Mouse (Mus musculus) heart, adult 9 months (tissue): ENCODE measurements around the gene Cldn24.
A peak's percentile ranks its signal among the peaks of the same experiment; 100 is the strongest.

Source experiments
- DNase-seq, 2 experiments: peaks; one replicate each; pipeline ENCODE4 v3.0.0; 2022; ENCODE audit warnings: low spot score in 2 of 2

Cldn24 gene

DNA sequence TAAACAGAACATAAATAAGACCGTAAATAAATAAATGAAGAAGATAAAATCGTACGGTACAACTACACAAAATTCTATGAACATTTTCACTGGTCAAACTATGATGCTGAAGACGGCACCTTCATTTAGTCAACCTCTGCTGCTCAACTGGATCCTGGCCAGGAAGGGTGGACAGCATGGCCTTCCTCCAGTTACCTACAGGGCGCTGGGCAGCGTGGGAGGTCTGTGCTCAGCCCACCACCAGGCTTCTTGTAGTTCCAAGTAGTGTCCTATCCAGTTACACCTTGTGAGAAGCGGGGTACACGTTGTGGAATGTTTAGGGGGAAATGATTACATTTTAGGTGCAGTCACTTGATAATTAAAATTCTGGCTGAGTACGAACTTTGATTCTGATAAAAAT is 5.0 kb downstream of the Cldn24 start:
- no peak for DNase-seq

DNA sequence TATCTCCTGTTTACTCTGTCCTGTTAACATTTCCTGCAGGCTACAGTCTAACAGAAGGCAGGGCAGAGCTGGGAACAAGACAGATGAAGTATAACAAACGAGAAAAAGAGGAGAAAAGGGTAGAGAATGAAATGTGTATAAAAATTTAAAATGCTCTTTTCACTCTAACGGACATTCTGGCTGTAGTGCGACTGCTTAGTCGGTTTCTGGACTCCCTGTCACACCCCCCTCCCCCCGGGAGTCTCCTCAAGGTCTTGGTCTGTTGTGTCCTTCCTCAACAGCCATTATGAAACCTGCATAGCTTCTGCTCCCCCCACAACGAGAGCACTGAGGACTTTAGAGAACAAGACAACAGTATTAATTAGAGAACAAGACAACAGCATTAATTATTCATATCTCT is 10.7 kb downstream of the Cldn24 start:
- no peak for DNase-seq

DNA sequence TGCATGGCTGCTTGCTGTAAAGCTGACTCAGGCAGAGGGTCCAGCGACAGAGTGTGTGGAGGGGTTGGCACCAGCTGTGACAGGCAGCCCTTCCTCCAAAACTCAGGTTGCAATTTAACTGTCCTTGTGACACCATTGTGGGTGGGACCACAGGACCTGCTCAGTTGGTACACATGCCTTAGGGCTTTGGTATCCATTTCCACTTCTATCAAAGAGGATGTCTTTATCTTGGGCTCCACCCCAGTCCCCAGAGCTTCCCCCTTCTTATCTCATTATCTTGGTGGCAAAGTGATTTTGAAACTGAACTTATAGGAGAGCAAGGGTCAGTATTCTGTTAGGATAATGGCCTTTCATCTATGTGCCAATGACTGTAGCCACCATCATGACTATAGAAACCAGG is 12.0 kb downstream of the Cldn24 start:
- no peak for DNase-seq

- DNase-seq: no peak
These were observed 21.1 kb downstream of the Cldn24 start for GRCm38 (mm10) chr8:47843063-47843462.

GRCm38 (mm10) chr8:47843651-47844050 is 21.7 kb downstream of the Cldn24 start:
- DNase-seq: no peak

GRCm38 (mm10) chr8:47845956-47846355 is 24.0 kb downstream of the Cldn24 start:
- DNase-seq: no peak

DNA sequence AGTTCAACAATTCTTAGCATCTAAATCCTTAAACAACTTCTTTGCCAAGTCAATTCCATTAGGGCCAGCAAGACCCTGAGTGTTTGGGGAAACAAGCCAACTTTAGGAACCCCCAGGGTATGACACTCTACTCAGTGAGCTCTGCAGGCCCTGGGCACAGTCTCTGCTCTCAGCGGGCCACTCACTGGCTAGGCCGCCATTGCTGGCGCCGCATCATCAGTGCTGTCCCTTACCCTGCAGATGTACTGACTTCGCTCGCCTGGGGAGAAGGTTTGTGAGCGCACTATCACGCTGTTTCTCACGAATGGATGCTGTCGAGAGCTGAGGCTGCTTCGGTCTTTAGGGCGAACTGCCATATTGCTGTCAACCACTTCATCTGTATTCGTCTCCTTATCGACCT is 25.2 kb downstream of the Cldn24 start:
- DNase-seq: no peak

GRCm38 (mm10) chr8:47847931-47848330 is 26.0 kb downstream of the Cldn24 start:
- no peak for DNase-seq

DNA sequence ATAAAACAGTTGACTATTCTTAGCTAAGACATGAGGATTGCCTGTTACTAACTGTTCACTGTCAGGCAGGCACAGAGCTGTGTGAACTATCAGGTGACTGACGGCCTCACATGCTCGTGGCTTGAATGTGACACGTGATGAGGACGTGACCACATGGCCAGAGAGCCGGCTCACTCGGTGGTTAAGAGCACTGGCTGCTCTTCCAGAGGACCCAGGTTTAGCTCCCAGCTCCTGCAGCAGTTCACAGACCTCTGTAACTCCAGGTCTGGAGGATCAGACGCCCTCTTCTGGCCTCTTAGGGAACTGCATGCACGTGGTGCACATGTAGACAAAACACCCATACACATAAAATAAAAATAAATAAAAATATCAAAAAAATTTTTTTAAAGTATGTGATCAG is 27.9 kb downstream of the Cldn24 start:
- DNase-seq: no peak

GRCm38 (mm10) chr8:47851824-47852502 is 30.0 kb downstream of the Cldn24 start:
- DNase-seq: peak; percentile 68 to 80

- DNase-seq: no peak
These were observed 30.8 kb downstream of the Cldn24 start for GRCm38 (mm10) chr8:47852737-47853136.

DNA sequence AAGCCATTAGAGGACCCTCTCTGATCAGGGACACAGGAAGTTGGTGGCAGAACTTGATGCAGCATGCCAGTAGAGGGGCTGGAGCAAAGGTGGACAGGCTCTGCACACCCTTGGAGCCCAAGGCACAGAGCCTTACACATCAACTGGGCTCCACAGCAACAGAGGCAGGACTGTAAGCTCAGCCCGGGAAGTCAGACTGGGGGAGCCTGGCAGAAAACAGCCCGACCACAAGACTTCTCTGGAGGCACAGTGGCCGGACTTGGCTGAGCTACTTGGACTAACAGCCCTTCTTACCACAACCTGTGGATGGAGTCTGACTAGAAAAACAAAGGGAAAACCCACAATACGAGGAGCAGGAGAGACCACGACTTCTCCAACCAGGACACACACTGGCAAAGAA is 31.4 kb downstream of the Cldn24 start:
- DNase-seq: no peak

- no peak for DNase-seq
These were observed 37.3 kb downstream of the Cldn24 start for GRCm38 (mm10) chr8:47859259-47859658.

- DNase-seq: no peak
These were observed 44.6 kb downstream of the Cldn24 start for GRCm38 (mm10) chr8:47866568-47866967.

DNA sequence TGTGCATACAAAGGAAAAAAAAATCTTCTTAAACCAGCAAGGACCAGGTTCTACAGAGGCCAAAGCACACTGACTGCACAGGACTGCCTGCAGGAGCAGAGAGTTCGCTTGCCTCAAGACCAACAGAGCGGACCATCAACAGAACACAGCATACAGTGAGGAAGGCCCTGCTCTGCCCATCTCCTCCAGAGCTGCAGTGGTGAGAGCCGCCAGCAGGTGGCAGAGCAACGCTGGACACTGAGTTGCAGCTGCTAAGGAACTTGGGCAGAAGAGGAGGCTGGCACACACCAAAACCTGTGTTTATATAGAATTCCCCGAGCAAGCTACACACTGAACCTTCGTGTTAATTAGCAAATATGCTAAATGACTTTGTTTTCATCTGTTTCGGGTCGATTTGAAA is 45.1 kb downstream of the Cldn24 start:
- DNase-seq: peak; percentile 39 to 70
